Mouse (Mus musculus) hindbrain, embryonic 13.5 days (tissue): ENCODE results near the gene Syna. TPM values are rescaled to one million over a fixed set of nuclear protein-coding genes. Genes with fewer than 3 reads are reported as not detected.
A peak's percentile ranks its signal among the peaks of the same experiment; 100 is the strongest.

Experiments
- ATAC-seq: fragments of 200-750 bp; cut with Nextera tagmentation; 2 replicates; pipeline ENCODE4 v1.8.0; 2017; ENCODE audit warnings: moderate TSS enrichment; ENCODE audit not compliant: low FRiP score
- H3K27ac ChIP-seq: fragments of 300-500 bp; sonication (generic); 2 replicates; pipeline ENCODE4 v1.5.1; 2015; ENCODE audit warnings: inconsistent platforms, mild to moderate bottlenecking, moderate library complexity
- H3K27me3 ChIP-seq: fragments of 300-500 bp; sonication (generic); 2 replicates; pipeline ENCODE4 v1.6.1; 2015; ENCODE audit warnings: mild to moderate bottlenecking, inconsistent platforms
- H3K36me3 ChIP-seq: fragments of 300-500 bp; sonication (generic); 2 replicates; pipeline ENCODE4 v1.6.1; 2015; ENCODE audit warnings: mild to moderate bottlenecking, inconsistent platforms
- H3K4me1 ChIP-seq: fragments of 300-500 bp; sonication (generic); replicated peaks from 2 replicates; pipeline ENCODE4 v1.6.1; 2015; ENCODE audit warnings: inconsistent platforms
- H3K4me2 ChIP-seq: fragments of 300-500 bp; sonication (generic); 2 replicates; pipeline ENCODE4 v1.6.1; 2015; ENCODE audit warnings: inconsistent platforms, mild to moderate bottlenecking, moderate library complexity
- H3K4me3 ChIP-seq: fragments of 300-500 bp; sonication (generic); 2 replicates; pipeline ENCODE4 v1.5.1; 2015; ENCODE audit warnings: mild to moderate bottlenecking, inconsistent platforms
- H3K9ac ChIP-seq: fragments of 300-500 bp; sonication (generic); 2 replicates; pipeline ENCODE4 v1.6.1; 2015; ENCODE audit warnings: mild to moderate bottlenecking, inconsistent platforms
- H3K9me3 ChIP-seq: fragments of 300-500 bp; sonication (generic); 2 replicates; pipeline ENCODE4 v1.6.1; 2016; ENCODE audit warnings: inconsistent platforms
- WGBS: fragments of 180-500 bp; shearing (Covaris S2); methylation state at CpG from one replicate; pipeline ENCODE4 v1.1.7; 2015; 5-methylcytosine and 5-hydroxymethylcytosine counted together
- polyA plus RNA-seq: library from polyadenylated mRNA; unstranded; fragments of >200 nt; fragmentation: Nextera tagmentation; extraction: Ambion mirVana; gene quantifications from 2 replicates; pipeline ENCODE4 v1.2.1, GENCODE M21; 2015

Gene Syna
- polyA plus RNA-seq, 1 experiment from 2014 or later, result 0.42 TPM

GRCm38 (mm10) chr5:134581146-134581545 lies 21.2 kb upstream of the Syna start, which contains the start of gene Rfc2:
TSS of gene Rfc2 (plus strand) at chr5:134581366.
- H3K4me3 ChIP-seq, result no peak within 1 kb of the TSS
- H3K36me3 ChIP-seq, result no peaks in the 10 kb centered on the region
- no peaks in the 10 kb centered on the region for H3K27me3 ChIP-seq
- no peak within 1 kb of the TSS for H3K27ac ChIP-seq
- ATAC-seq, result no peak
- H3K4me2 ChIP-seq, result no peak within 1 kb of the TSS
- H3K4me1 ChIP-seq, result peaks cover 14% of the 10 kb centered on the region
- H3K9me3 ChIP-seq, result no peaks in the 10 kb centered on the region
- 81% methylated on average over 5 of the region's 5 CpGs for WGBS
- no peak within 1 kb of the TSS for H3K9ac ChIP-seq

- H3K9ac ChIP-seq, result no peak overlapping the region
- H3K4me2 ChIP-seq, result no peak overlapping the region
- no peak for ATAC-seq
- no peak overlapping the region for H3K27ac ChIP-seq
- no peaks in the 10 kb centered on the region for H3K36me3 ChIP-seq
- H3K9me3 ChIP-seq, result no peaks in the 10 kb centered on the region
- peaks cover 12% of the 10 kb centered on the region for H3K4me1 ChIP-seq
- H3K27me3 ChIP-seq, result no peaks in the 10 kb centered on the region
- H3K4me3 ChIP-seq, result no peak overlapping the region
- WGBS, result 73% methylated on average over 3 of the region's 3 CpGs
Measured at GRCm38 (mm10) chr5:134579135-134579534, 19.2 kb upstream of the Syna start.

- ATAC-seq, result no peak
- H3K4me3 ChIP-seq, result no peak overlapping the region
- no peaks in the 10 kb centered on the region for H3K9me3 ChIP-seq
- H3K4me2 ChIP-seq, result no peak overlapping the region
- no peak overlapping the region for H3K9ac ChIP-seq
- H3K4me1 ChIP-seq, result peaks cover 5% of the 10 kb centered on the region
- H3K27ac ChIP-seq, result no peak overlapping the region
- 88% methylated on average over 7 of the region's 7 CpGs for WGBS
- no peaks in the 10 kb centered on the region for H3K36me3 ChIP-seq
- no peaks in the 10 kb centered on the region for H3K27me3 ChIP-seq
Measured at GRCm38 (mm10) chr5:134577534-134577933, 17.6 kb upstream of the Syna start.

- ATAC-seq, result no peak
- H3K9ac ChIP-seq, result no peak overlapping the region
- no peak overlapping the region for H3K27ac ChIP-seq
- H3K4me1 ChIP-seq, result peaks cover 12% of the 10 kb centered on the region
- no peaks in the 10 kb centered on the region for H3K27me3 ChIP-seq
- H3K9me3 ChIP-seq, result no peaks in the 10 kb centered on the region
- 79% methylated on average over 14 of the region's 14 CpGs for WGBS
- H3K4me2 ChIP-seq, result no peak overlapping the region
- no peak overlapping the region for H3K4me3 ChIP-seq
- H3K36me3 ChIP-seq, result no peaks in the 10 kb centered on the region
Measured at GRCm38 (mm10) chr5:134576517-134577220, 16.7 kb upstream of the Syna start.

- no peaks in the 10 kb centered on the region for H3K9me3 ChIP-seq
- no peak overlapping the region for H3K4me3 ChIP-seq
- no peak overlapping the region for H3K4me2 ChIP-seq
- WGBS, result 94% methylated on average over 5 of the region's 5 CpGs
- H3K27ac ChIP-seq, result no peak overlapping the region
- H3K27me3 ChIP-seq, result no peaks in the 10 kb centered on the region
- ATAC-seq, result no peak
- no peak overlapping the region for H3K9ac ChIP-seq
- peaks cover 12% of the 10 kb centered on the region for H3K4me1 ChIP-seq
- H3K36me3 ChIP-seq, result no peaks in the 10 kb centered on the region
Measured at GRCm38 (mm10) chr5:134575833-134576232, 15.9 kb upstream of the Syna start.

GRCm38 (mm10) chr5:134572508-134573214 lies 12.7 kb upstream of the Syna start:
- WGBS, result 50% methylated on average over 10 of the region's 10 CpGs
- Histone ChIP-seq H3K4me1 (peaks cover 12% of the 10 kb centered on the region), H3K9me3 (no peaks in the 10 kb centered on the region), H3K27me3 (no peaks in the 10 kb centered on the region), H3K36me3 (no peaks in the 10 kb centered on the region), H3K4me3 (peak overlapping the region; percentile 50), H3K9ac (peak overlapping the region; percentile 71), H3K27ac (no peak overlapping the region), H3K4me2 (peak overlapping the region; percentile 80)
- peak; percentile 39 for ATAC-seq

GRCm38 (mm10) chr5:134571730-134572507 lies 11.9 kb upstream of the Syna start:
- WGBS, result 1% methylated on average over 23 of the region's 23 CpGs
- Histone ChIP-seq H3K4me3 (peak overlapping the region; percentile 50), H3K4me2 (peak overlapping the region; percentile 80), H3K27me3 (no peaks in the 10 kb centered on the region), H3K27ac (peak overlapping the region; percentile 77), H3K9ac (peak overlapping the region; percentile 71), H3K9me3 (no peaks in the 10 kb centered on the region), H3K36me3 (no peaks in the 10 kb centered on the region), H3K4me1 (peaks cover 12% of the 10 kb centered on the region)
- ATAC-seq, result peak; percentile 72

- Histone ChIP-seq H3K36me3 (no peaks in the 10 kb centered on the region), H3K4me1 (peaks cover 12% of the 10 kb centered on the region), H3K27ac (no peak overlapping the region), H3K9ac (0 out of 2 replicates have a peak overlapping the region, but pooled peaks have one; percentile 13), H3K4me2 (no peak overlapping the region), H3K27me3 (no peaks in the 10 kb centered on the region), H3K9me3 (no peaks in the 10 kb centered on the region), H3K4me3 (no peak overlapping the region)
- WGBS, result 56% methylated on average over 8 of the region's 8 CpGs
- no peak for ATAC-seq
Measured at GRCm38 (mm10) chr5:134568964-134569491, 9.1 kb upstream of the Syna start.

- Histone ChIP-seq H3K27ac (no peak overlapping the region), H3K27me3 (no peaks in the 10 kb centered on the region)
- no peak for ATAC-seq
Measured at GRCm38 (mm10) chr5:134568030-134568429, 8.1 kb upstream of the Syna start.

GRCm38 (mm10) chr5:134567445-134567844 lies 7.5 kb upstream of the Syna start:
- H3K9ac ChIP-seq, result no peak overlapping the region
- H3K27ac ChIP-seq, result no peak overlapping the region
- WGBS, result 87% methylated on average over 4 of the region's 4 CpGs
- peaks cover 6% of the 10 kb centered on the region for H3K4me1 ChIP-seq
- no peak overlapping the region for H3K4me3 ChIP-seq
- H3K36me3 ChIP-seq, result no peaks in the 10 kb centered on the region
- no peak overlapping the region for H3K4me2 ChIP-seq
- ATAC-seq, result no peak
- no peaks in the 10 kb centered on the region for H3K9me3 ChIP-seq
- H3K27me3 ChIP-seq, result no peaks in the 10 kb centered on the region

More at GRCm38 (mm10) chr5:134568030-134568429, 8.1 kb upstream of the Syna start:
- H3K4me3 ChIP-seq, result no peak overlapping the region
- 65% methylated on average over 3 of the region's 3 CpGs for WGBS
- H3K9me3 ChIP-seq, result no peaks in the 10 kb centered on the region
- no peaks in the 10 kb centered on the region for H3K36me3 ChIP-seq
- H3K4me1 ChIP-seq, result peaks cover 12% of the 10 kb centered on the region
- no peak overlapping the region for H3K9ac ChIP-seq
- no peak overlapping the region for H3K4me2 ChIP-seq

GRCm38 (mm10) chr5:134565696-134566095 lies 5.7 kb upstream of the Syna start:
- Histone ChIP-seq H3K27me3 (no peaks in the 10 kb centered on the region), H3K9ac (no peak overlapping the region), H3K4me3 (no peak overlapping the region), H3K9me3 (no peaks in the 10 kb centered on the region), H3K27ac (no peak overlapping the region), H3K36me3 (no peaks in the 10 kb centered on the region), H3K4me2 (no peak overlapping the region), H3K4me1 (no peaks in the 10 kb centered on the region)
- ATAC-seq, result no peak
- WGBS, result 91% methylated on average over 6 of the region's 6 CpGs

GRCm38 (mm10) chr5:134564272-134564671 lies 4.3 kb upstream of the Syna start:
- Histone ChIP-seq H3K36me3 (no peaks in the 10 kb centered on the region; the same call in 1 of the 2 replicates), H3K4me2 (no peak overlapping the region), H3K4me3 (no peak overlapping the region), H3K27me3 (no peaks in the 10 kb centered on the region), H3K27ac (no peak overlapping the region), H3K4me1 (no peaks in the 10 kb centered on the region), H3K9ac (no peak overlapping the region), H3K9me3 (no peaks in the 10 kb centered on the region)
- 98% methylated on average over 2 of the region's 2 CpGs for WGBS
- no peak for ATAC-seq
